Mouse (Mus musculus): ENCODE data around the gene Cnn3.
A peak's percentile ranks its signal among the peaks of the same experiment; 100 is the strongest.

The Cnn3 gene

DNA sequence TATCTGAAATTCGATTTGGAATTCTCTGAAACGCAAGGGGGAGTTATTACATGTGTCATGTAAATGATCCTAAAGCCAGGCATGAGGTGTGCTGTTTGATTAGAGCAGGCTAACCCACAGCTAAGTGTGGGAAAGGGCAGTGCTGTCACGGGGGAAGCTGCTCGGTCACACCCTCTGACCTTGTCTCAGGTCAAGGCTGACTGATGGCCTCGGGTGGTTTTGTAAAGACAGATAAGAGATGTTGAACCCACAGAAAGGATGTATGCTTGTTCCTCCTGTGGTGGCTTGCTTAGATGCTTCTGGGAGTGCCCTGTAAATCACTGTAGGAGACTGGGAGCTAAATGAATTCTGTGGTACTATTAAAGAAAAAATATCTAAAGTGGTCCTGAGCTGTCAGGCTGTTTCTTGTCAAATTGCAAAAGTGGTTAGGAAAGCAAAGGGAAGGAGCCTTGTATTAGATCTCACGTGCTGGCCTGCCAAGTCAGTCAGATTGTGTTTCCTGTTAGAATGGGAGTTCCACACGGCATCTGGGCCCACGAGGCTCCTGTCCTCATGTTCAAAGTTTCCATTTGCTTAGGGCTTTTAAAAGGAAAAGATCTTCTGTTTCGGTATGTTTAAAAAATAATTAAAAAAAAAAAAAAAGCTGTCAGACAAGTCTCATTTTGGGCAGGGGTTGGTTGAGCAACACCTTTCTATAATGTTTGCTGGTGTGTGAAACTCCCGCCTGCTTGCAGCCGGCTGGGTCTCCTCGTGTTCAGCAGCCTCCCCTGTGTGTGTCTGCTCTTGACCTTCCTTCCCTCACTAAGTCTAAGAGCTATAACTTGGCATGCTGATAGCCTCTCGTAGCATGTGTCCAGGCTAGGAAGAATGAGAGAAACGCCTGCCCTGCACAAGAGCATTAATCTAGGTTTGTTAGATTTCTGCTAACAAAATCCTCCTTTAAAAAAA, 32.5 kb downstream of the Cnn3 start:
- DNase-seq, result no peak

DNA sequence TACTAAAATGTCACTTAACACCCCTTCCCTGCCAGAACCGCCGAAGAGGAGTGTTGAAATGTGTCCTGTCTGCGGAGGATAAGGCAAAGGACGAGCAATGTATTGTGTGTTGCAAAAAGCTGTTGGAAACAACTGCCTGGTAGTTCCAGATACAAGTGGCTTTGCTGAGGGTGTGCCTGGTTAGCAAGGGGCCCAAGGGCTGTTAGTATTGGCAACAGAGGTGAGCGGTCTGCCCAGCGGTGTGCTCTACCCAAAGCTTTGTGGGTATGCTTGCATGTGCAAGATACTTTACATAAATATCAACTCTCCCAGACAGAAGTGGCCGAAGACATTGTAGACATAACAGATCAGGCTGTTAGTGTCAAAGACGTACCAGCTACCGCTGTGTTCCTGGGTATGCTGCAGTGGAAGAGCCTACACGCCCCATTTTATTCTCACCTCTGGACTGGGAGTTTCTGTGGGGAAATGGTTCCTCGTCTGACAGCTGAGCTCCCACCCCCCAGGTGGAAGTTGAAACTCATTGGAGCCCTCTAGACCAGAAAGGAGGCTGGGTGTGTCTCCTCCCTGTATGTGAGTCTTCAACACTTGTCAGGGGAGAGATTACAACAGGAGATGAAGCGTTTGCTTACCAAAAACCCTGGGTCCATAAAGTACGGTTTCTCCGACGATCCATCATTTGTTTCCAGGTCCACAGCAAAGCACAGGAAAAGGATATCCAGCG, 34.3 kb downstream of the Cnn3 start:
- DNase-seq, result no peak

DNA sequence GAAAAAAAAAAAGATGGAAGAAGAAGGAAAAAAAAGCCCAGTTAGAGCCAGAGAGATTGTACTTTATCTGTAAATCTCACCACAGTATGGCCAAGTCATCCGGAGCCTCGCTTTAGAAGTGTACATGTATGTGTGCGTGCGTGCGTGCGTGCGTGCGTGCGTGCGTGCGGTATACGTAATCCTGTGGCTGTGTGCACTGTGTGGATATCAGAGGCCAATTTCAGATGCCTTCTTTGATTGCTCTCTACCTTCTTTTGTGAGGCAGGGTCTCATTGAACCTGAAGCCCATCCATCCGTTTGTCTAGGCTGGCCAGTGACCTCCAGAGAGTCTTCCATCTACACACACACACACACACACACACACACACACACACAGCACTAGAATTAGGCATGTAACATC, 35.2 kb downstream of the Cnn3 start:
- DNase-seq, result no peak

GRCm38 (mm10) chr3:121462782-121463181, 36.5 kb downstream of the Cnn3 start:
- no peak for DNase-seq

- DNase-seq, result no peak
Measured at GRCm38 (mm10) chr3:121464733-121465305, 38.5 kb downstream of the Cnn3 start.

DNA sequence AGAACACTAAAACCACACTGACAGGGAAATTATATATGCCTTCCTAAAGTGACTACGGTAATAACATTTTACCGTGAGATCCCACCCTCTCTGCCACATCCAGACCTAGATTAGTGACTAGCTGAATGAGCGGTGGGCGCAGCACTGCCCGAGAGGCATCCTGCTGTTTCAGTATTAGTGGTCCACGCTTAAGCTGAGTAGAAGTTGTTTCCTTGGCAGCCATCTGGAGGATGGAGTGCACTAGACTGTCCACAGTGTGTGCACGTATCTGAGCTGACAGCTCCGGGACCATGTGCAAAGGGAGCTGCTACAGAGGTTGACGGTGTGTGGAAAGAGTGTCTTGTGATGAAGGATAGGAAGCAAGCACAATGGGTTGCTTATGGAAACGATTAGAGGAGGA, 39.5 kb downstream of the Cnn3 start:
- no peak for DNase-seq

DNA sequence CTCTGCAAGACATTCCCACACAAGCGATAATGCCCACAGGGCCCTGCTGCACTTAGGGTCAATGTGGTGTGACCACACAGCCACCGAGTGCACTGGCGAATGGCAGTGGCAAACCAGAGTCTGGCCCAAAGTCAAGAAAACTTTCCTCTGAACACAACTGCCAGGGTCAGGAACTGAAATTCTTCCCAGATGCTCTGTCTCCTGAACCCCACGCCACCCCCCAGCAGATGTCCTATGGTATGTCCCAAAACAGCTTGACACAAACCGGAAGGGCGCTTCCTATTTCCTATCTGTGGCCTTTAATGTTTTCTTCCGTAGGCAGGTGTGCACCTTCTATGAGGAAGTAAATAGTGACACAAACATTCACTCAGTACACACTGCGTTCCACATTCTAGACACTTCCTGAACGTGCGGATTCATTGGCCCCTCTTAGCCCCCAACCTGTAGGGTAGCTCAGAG, 40.8 kb downstream of the Cnn3 start:
- DNase-seq, result no peak

DNA sequence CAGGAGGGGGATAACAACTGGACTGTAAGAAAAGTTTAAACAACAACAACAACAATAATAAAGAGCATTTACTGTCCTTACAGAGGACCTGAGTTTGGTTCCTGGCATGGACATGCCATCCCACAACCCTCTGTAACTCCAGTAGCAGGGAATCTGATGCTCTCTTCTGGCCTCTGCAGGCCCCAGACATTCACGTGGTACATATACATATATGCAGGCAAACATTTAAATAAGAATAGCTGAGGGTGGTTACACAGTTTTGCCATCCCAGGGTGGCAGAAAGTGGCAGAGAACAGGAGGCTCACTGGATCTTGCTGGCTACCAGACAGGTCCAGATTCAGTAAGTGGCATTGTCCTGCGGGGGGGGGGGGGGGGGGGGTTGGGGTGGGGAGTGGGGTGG, 41.8 kb downstream of the Cnn3 start:
- DNase-seq, result no peak

DNA sequence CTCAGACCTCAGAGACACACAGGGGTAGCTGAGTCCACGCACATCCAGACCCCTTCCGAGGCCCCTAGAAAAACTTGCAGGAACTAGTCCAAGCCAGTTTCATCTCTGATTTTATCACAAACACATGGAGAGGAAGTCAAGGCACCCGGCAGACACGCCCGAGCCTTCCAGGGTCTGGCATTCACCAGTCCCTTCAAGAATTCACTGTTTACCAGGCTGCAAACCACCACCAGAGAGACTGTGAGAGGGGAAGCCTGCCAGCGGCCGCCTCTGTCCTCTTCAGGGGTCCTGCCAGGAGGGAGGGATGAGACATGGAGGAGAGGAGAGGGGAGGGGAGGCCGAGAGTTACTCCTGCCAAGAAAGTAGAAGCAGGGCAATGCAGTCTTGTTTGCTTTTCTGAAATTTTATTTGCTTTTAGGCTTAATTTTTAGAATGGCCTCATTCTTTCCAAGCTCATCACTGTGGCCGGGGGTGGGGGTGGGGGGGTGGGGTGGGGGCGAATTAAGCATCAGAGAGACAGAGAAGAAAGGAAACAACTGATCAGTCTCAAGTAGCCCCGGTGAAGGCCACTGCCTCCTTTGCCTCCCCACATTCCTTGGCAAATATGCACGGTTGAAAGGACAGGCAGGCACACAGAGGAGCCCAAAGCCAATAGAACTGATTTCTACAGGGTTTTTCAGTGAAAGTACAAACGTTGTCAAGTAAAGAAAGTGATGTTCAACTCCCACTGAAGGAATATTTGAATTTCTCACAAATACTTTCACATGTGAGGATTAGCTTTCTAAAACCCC, 43.1 kb downstream of the Cnn3 start:
- no peak for DNase-seq

DNA sequence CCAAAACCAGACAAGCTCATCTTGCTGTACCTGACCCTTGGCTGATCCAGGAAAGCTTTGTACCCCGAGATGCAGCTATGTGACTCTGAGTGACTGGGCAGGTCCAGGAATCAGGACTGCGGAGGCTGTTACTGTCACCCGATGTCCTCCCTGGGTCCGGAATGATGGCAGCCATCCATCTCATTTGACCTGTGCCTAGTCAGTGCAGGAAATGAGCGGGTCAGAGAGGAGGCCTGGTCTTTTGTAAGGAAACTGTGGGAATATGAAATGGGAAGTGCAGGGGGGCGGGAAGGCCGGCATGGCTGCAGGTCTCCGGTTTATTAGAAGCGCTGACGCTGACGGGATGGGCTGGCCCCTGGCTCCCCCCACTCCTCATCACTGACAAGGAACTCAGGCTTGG, 45.4 kb downstream of the Cnn3 start:
- DNase-seq, result no peak

- no peak for DNase-seq
Measured at GRCm38 (mm10) chr3:121474738-121475137, 48.4 kb downstream of the Cnn3 start.

DNA sequence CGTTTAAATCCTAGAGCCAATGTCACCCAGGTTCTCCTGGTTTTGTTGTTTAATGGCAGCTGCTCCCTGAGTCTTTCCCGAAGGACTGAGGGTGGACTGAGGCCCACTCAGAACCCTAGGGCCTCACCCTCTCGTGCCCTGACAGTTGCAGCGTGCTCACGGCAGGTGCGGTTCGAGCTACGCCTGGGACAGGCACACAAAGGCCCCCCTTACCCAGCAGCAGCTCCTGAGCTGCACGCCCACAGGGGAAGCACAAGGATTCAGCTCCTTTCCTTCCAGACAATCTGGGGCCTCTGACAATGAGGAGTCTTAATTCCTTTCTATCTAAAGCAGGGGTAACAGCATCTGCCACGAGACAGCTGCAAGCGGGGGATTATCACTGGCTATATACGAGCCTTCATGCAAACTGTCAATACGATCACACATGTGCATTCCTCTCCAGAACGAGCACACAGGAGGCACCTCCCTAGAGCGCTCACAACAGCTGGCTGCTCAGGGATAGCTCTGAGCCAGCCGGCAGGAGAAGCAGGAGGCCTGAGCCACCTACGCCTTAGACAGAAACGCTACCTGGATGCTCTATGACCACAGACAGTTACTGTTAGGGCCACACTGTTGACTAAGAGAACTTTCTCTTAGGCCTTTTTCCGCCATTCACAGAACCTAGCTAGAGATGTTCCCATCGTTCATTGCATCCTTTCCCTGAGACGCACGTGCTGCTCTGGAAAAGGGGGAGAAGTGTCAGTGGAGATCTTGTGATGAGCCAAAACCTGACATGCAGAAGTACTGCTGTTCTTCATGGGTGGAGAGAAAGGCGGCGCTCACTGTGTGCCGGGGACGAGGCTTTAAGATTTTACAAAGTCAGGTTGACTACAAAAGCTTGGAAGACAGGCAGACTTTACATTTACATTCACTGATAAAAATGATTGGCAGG, 54.0 kb downstream of the Cnn3 start:
- DNase-seq, result no peak

- no peak for DNase-seq
Measured at GRCm38 (mm10) chr3:121480961-121481436, 54.7 kb downstream of the Cnn3 start.

- DNase-seq, result no peak
Measured at GRCm38 (mm10) chr3:121481564-121481963, 55.3 kb downstream of the Cnn3 start.

DNA sequence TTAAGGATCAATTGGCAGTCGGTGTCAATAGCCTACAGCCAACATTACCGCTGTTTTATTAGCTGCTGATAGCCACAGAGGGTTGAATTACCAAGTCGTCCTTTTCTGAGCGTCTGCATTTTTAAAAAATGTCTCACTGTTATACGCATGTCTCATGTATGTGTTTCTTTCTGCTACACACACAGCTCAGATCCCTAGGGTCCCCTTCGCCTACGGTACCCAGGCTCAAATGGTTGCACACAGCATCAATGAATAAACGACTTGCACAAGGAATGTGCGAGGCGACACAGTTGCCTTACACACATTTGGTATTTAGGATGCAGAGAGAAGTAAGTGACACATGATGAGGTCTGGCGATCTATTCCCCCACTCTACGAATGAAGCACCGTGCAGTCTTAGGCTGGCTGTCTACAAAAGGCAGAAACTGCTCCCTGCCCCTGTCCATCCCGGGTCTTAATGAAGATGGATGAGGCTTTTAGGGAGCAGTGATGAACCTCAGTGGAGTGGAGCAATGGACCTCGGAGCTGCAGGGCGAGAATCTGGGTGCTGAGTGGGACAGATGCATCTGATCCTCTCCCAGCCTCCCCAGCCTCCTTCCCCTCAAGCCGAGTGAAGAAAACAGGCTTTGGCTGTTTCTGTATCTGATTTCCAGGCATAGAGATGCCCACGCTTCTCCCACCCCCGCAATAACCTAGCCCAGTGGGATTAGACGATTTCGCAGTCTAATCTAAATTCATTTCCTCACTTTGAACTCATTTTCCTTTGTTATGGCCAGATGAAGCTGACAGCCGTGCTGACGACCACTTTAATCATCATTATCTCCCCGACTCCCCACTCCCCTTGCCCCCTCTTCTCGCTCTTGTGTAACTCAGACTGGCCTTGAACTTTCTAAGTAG, 57.2 kb downstream of the Cnn3 start:
- no peak for DNase-seq

DNA sequence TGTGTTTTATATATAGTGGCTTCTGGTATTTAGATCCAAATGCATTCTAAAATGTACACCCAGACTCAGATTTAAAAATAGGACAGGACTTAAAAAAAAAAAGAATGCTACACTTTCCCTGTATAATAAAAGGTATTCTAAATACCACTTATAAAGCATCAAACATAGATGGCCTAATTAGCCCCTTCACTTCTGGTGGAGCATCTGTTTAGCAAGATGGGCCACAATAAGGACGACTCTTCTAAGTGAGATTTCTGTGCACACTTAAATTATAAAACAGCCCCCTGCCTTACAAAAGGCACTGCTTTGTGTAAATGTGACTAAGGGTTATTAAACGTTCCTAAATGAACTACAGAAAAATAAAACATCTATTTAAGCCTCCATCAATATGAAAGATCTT, 58.9 kb downstream of the Cnn3 start:
- DNase-seq, result no peak

GRCm38 (mm10) chr3:121489462-121490118, 63.3 kb downstream of the Cnn3 start:
- DNase-seq, result peak; percentile 58

- DNase-seq, result no peak
Measured at GRCm38 (mm10) chr3:121490941-121491340, 64.6 kb downstream of the Cnn3 start.

DNA sequence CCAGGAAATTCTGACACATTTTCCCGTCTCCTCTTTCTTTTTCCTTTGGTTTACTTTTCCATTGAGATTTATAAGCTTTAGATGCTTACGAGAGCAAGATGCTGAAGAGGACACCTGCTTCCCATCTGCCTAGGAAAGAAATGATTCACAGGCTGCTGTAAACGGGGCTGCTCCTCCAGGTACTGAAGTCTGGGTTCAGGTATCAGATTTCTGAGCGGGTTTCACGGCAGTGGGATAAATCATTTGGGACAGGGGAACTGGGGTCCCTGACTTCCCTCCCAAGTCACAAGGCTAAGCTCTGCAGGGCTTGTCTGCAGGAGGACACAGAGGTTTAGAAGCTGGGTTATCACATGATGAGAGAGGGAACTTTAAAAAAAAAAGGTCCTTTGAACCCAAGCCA, 65.7 kb downstream of the Cnn3 start:
- no peak for DNase-seq

DNA sequence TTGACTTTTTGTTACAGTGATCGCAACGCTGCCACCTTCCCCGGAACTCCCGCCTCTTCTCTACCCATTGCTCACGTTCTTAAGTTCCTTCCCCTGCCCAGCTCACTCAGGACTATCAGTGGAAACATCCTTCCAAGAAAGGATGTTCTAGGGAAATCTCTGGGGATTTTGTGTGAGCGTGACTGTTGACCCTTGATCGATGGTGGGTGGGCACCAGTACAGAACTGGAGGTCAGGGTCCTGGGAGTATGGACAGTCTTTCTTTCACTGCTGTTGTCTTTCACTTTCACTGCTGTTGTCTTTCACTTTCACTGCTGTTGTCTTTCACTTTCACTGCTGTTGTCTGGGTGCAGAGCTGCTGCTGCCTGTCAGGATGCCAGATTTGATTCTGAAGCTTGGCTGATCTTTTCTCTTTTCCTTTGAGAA, 67.7 kb downstream of the Cnn3 start:
- no peak for DNase-seq

Measured in layer of hippocampus, adult 9-11 months (tissue).